Mouse (Mus musculus) midbrain, postnatal 0 days (tissue): ENCODE results near the gene Wipf3. TPM values are rescaled to one million over a fixed set of nuclear protein-coding genes. Genes with fewer than 3 reads are reported as not detected.

Experiments
- ATAC-seq: fragments of 200-750 bp; cut with Nextera tagmentation; 2 replicates; pipeline ENCODE4 v1.8.0; 2017; ENCODE audit warnings: moderate number of reproducible peaks, mild to moderate bottlenecking, moderate TSS enrichment, moderate library complexity; ENCODE audit not compliant: low FRiP score
- DNase-seq: peaks from one replicate; pipeline ENCODE4 v3.0.0-alpha.2; 2015; ENCODE audit warnings: low spot score
- H3K27ac ChIP-seq: fragments of 300-500 bp; sonication (generic); 2 replicates; pipeline ENCODE4 v1.5.1; 2014; ENCODE audit warnings: low read depth, mild to moderate bottlenecking, low read length, mixed read lengths
- H3K27me3 ChIP-seq: fragments of 300-500 bp; sonication (generic); 2 replicates; pipeline ENCODE4 v1.6.1; 2014; ENCODE audit warnings: low read length, control low read depth, mixed read lengths; ENCODE audit not compliant: insufficient read depth
- H3K36me3 ChIP-seq: fragments of 300-500 bp; sonication (generic); 2 replicates; pipeline ENCODE4 v1.6.1; 2014; ENCODE audit warnings: low read length, control low read depth, mixed read lengths; ENCODE audit not compliant: insufficient read depth
- H3K4me1 ChIP-seq: fragments of 300-500 bp; sonication (generic); 2 replicates; pipeline ENCODE4 v1.6.1; 2014; ENCODE audit warnings: mild to moderate bottlenecking, control low read depth, antibody characterized with exemption, low read length, mixed read lengths; ENCODE audit not compliant: insufficient read depth
- H3K4me2 ChIP-seq: fragments of 300-500 bp; sonication (generic); 2 replicates; pipeline ENCODE4 v1.6.1; 2014; ENCODE audit warnings: low read depth, mild to moderate bottlenecking, low read length, mixed read lengths; ENCODE audit not compliant: poor library complexity, severe bottlenecking
- H3K4me3 ChIP-seq: fragments of 300-500 bp; sonication (generic); 2 replicates; pipeline ENCODE4 v1.5.1; 2014; ENCODE audit warnings: low read depth, mild to moderate bottlenecking, low read length, moderate library complexity
- H3K9ac ChIP-seq: fragments of 300-500 bp; sonication (generic); replicated peaks from 2 replicates; pipeline ENCODE4 v1.6.1; 2014; ENCODE audit warnings: mild to moderate bottlenecking, low read length, moderate library complexity, mixed read lengths; ENCODE audit not compliant: poor library complexity, severe bottlenecking
- H3K9me3 ChIP-seq: fragments of 300-500 bp; sonication (generic); 2 replicates; pipeline ENCODE4 v1.6.1; 2016; ENCODE audit warnings: low read length, control low read depth
- CTCF ChIP-seq: IDR thresholded peaks from 2 replicates; pipeline ENCODE4 v1.5.1; 2016; ENCODE audit warnings: antibody characterized with exemption, mild to moderate bottlenecking
- WGBS: fragments of 180-500 bp; shearing (Covaris S2); extraction: QIAGEN DNeasy Blood & Tissue Kit; methylation state at CpG from one replicate; pipeline ENCODE4 v1.1.7; 2014; 5-methylcytosine and 5-hydroxymethylcytosine counted together
- polyA plus RNA-seq: library from polyadenylated mRNA; unstranded; fragments of >200 nt; fragmentation: Nextera tagmentation; extraction: Ambion mirVana; gene quantifications from 2 replicates; pipeline ENCODE4 v1.2.1, GENCODE M21; 2015
- total RNA-seq: library from RNA; depleted of rRNA; stranded (reverse); fragments of >200 nt; gene quantifications from 2 replicates; pipeline ENCODE4 v1.2.3, GENCODE M21; 2014

Gene Wipf3
- total and polyA plus RNA-seq, 2 experiments from 2014 or later = 1.7 to 5.9 TPM

- Histone ChIP-seq H3K36me3 (no peaks in the 10 kb centered on the region), H3K9me3 (no peaks in the 10 kb centered on the region), H3K27me3 (no peaks in the 10 kb centered on the region), H3K4me2 (no peak overlapping the region), H3K4me3 (no peak overlapping the region), H3K9ac (no peak overlapping the region), H3K27ac (no peak overlapping the region), H3K4me1 (no peaks in the 10 kb centered on the region)
- WGBS = 79% methylated on average over 4 of the region's 4 CpGs
- no peak for ATAC-seq
- no peak for TF ChIP-seq CTCF
- DNase-seq = no peak
Observed at GRCm38 (mm10) chr6:54443657-54444056, 14.3 kb downstream of the Wipf3 start.

- ATAC-seq (no peak), DNase-seq (no peak)
- H3K4me2 ChIP-seq = no peak overlapping the region
- H3K9ac ChIP-seq = no peak overlapping the region
- H3K27me3 ChIP-seq = no peaks in the 10 kb centered on the region
- H3K4me1 ChIP-seq = no peaks in the 10 kb centered on the region
- H3K36me3 ChIP-seq = no peaks in the 10 kb centered on the region
- no peak overlapping the region for H3K4me3 ChIP-seq
- H3K27ac ChIP-seq = no peak overlapping the region
- WGBS = 62% methylated on average over 7 of the region's 7 CpGs
- no peak for TF ChIP-seq CTCF
- no peaks in the 10 kb centered on the region for H3K9me3 ChIP-seq
Observed at GRCm38 (mm10) chr6:54444086-54444485, 14.7 kb downstream of the Wipf3 start.

GRCm38 (mm10) chr6:54445249-54445818 lies 15.9 kb downstream of the Wipf3 start:
- no peaks in the 10 kb centered on the region for H3K9me3 ChIP-seq
- H3K9ac ChIP-seq = no peak overlapping the region
- DNase-seq (no peak), ATAC-seq (no peak)
- no peaks in the 10 kb centered on the region for H3K27me3 ChIP-seq
- TF ChIP-seq CTCF = no peak
- no peak overlapping the region for H3K4me2 ChIP-seq
- H3K4me1 ChIP-seq = no peaks in the 10 kb centered on the region
- H3K27ac ChIP-seq = no peak overlapping the region
- 83% methylated on average over 7 of the region's 7 CpGs for WGBS
- no peaks in the 10 kb centered on the region for H3K36me3 ChIP-seq
- no peak overlapping the region for H3K4me3 ChIP-seq

GRCm38 (mm10) chr6:54447353-54447752 lies 17.9 kb downstream of the Wipf3 start:
- ATAC-seq = no peak
- TF ChIP-seq CTCF = no peak
- Histone ChIP-seq H3K9me3 (no peaks in the 10 kb centered on the region), H3K4me1 (no peaks in the 10 kb centered on the region), H3K4me2 (no peak overlapping the region), H3K27ac (no peak overlapping the region), H3K9ac (no peak overlapping the region), H3K4me3 (no peak overlapping the region), H3K27me3 (no peaks in the 10 kb centered on the region), H3K36me3 (no peaks in the 10 kb centered on the region)
- 79% methylated on average over 4 of the region's 4 CpGs for WGBS
- peak; percentile 12 for DNase-seq

- Histone ChIP-seq H3K27ac (0 out of 2 replicates have a peak overlapping the region, but pooled peaks have one; percentile 12), H3K27me3 (no peaks in the 10 kb centered on the region), H3K36me3 (no peaks in the 10 kb centered on the region), H3K4me2 (no peak overlapping the region), H3K9ac (no peak overlapping the region), H3K4me1 (no peaks in the 10 kb centered on the region), H3K9me3 (no peaks in the 10 kb centered on the region), H3K4me3 (no peak overlapping the region)
- WGBS = 47% methylated on average over 7 of the region's 7 CpGs
- no peak for TF ChIP-seq CTCF
- DNase-seq = no peak
- no peak for ATAC-seq
Observed at GRCm38 (mm10) chr6:54459661-54460060, 30.3 kb downstream of the Wipf3 start.

GRCm38 (mm10) chr6:54460172-54460914 lies 30.9 kb downstream of the Wipf3 start:
- no peak for DNase-seq
- ATAC-seq = no peak
- TF ChIP-seq CTCF = no peak
- WGBS = 71% methylated on average over 6 of the region's 6 CpGs
- Histone ChIP-seq H3K4me1 (no peaks in the 10 kb centered on the region), H3K36me3 (no peaks in the 10 kb centered on the region), H3K4me2 (no peak overlapping the region), H3K9me3 (no peaks in the 10 kb centered on the region), H3K27me3 (no peaks in the 10 kb centered on the region), H3K27ac (0 out of 2 replicates have a peak overlapping the region, but pooled peaks have one; percentile 12), H3K4me3 (no peak overlapping the region), H3K9ac (no peak overlapping the region)
